Mouse (Mus musculus) naive thymus-derived CD4-positive, alpha-beta T cell, adult 2 months (primary cell): ENCODE data around the gene Gstp3.

Experiments used
- DNase-seq: peaks from one replicate; pipeline ENCODE4 v3.0.0-alpha.2; 2011; ENCODE audit warnings: low read depth

Gene Gstp3

DNA sequence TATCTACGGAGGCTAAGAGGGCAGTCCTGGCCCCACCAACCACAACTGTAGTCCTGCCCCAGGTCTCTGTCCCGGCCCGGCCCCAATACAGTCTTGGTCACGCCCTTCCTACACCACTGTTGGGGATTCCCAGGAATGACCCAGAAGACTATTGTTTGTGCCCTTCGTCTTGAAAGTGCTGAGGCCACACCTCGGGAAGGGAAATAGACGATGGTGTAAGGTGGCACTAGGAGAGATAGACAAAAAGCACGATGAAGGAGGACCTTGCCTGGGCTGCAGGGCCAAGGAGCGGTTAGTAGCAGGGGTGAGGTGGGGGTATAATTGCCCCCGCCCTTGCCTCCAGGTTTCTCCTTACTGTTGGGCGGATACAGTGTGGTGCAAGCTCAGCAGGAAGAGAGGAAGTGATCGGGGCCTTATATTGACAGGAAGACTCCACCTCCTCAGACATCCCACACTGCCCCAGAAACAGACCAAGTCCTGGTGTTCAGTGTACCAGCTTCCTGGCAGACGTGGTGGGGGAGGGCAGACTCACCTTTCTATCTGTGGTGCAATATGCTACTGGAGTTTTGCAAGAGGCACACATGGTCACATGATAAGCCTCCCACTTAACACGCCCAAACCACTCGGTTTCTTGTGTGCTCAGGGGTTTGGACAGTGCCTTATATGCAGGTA is at the start of gene Gstp3:
Gene Gstp3 (minus strand): TSS at position 501 of the 672 bp plus-strand sequence.
- DNase-seq: peak; percentile 88

DNA sequence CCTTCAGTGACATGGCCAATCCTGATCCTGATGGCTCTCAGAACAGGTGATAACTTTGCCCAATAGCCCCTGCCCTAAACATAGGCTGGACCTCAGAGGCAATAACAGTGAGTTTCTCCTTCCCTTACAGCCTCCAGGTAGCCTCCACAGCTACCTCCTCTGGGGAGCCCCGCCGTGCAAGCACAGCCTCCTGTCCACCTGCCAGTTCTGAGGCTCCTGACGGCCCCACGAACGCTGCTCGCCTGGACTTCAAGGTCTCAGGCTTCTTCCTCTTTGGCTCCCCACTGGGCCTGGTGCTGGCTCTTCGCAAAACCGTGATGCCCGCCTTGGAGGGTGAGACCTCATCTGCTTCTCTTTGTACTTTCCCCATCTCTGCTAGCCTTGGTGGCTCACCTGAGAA is 49.2 kb upstream of the Gstp3 start:
- DNase-seq: no peak

DNA sequence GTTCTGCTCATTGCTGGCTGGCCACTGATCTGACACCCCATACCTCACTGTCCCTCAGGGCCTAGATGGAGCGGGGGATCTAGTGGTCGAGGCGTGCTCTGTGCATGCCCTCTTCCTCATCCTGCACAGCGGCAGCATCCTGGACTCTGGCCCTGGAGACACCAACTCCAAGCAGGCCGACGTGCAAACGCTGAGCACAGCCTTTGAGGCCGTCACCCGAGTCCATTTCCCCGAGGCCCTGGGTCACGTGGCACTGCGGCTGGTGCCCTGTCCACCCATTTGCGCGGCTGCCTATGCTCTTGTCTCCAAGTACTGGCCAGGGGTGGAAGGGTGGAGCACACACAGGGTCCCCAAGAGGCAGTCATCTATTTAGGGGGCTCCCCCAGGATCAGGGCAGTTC is 47.3 kb upstream of the Gstp3 start:
- DNase-seq: no peak

DNA sequence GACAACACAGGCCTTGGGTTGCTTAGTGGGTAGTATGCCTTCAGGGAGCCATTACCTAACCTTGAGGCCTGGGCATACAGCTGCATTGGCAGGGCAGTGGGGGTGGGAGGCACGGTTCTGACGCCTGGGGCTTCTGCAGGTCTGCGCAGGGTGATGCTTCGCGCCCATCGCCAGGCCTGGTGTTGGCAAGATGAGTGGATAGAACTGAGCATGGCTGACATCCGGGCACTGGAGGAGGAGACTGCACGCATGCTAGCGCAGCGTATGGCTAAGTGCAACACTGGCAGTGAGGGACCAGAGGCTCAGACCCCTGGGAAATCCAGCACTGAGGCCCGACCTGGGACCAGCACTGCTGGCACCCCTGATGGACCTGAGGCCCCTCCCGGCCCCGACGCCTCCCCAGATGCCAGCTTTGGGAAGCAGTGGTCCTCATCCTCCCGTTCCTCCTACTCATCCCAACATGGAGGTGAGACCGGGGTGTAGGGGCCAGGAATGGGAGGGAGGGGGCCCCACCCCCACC is 45.4 kb upstream of the Gstp3 start:
- no peak for DNase-seq

DNA sequence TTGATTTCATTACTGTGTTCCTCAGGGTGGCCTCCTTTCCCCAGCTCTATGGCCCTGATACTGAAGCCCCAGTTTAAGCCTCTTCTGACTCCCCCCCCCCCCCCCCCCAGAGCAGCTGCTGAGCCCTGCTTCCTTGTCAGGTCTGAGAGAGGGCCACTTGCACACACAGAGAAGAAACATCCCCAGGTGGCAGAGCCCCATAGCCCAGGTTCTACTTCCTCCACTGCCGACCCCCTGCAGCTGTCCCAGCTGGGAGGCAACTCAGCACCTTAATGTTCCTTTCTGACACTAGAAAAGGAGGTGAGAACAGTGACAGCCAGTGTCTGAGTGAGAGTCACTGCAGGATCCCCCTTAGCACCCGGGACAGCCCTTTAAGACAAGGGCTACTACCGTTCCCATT is 44.4 kb upstream of the Gstp3 start:
- DNase-seq: no peak

DNA sequence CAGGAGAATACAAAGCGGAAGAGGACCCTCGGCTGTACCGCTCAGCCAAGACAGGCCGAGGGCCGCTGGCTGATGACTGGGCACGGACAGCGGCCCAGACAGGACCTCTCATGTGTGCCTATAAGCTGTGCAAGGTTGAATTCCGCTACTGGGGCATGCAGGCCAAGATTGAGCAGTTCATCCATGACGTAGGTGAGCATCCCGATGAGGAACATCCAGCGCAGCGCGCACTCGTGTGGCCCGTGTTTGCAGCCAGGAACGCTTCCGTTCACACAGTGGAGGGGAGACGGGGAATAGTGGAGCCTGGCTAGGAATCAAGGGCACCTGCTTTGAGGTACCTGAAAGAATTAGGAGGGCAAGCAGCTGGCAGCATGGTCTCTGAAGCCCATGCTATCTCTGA is 43.9 kb upstream of the Gstp3 start:
- DNase-seq: no peak

DNA sequence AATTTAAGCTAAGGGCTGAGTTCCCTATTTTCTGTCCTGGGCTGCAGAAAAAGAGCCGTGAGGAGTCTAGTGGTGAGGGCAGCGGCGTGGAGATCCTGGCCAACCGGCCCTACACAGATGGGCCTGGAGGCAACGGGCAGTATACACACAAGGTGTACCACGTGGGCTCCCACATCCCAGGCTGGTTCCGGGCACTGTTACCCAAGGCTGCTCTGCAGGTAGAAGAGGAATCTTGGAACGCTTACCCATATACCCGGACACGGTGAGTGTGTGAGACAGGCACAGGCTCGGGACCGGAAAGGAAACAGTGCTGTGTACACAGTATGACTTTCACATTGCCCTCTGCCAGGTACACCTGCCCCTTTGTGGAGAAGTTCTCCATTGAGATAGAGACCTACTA is 43.3 kb upstream of the Gstp3 start:
- DNase-seq: no peak

DNA sequence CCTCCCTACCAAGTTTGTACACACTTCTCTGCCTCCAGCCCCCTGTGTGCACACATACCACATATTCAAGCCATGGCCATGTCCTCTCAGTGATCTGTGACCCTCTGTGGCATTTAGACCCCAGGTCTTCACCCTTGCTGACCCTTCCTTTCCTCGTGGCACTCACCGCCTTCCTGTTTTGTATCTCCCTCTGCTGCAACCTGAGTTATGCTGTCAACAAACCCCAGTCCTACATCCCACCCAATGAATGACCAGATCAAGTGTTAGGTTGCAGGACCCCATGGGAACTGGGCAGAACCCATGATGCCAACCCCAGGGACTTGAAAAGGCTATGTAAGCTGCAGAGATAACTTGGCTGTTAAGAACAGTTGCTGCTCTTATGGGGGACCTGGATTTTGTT is 42.7 kb upstream of the Gstp3 start:
- DNase-seq: no peak

DNA sequence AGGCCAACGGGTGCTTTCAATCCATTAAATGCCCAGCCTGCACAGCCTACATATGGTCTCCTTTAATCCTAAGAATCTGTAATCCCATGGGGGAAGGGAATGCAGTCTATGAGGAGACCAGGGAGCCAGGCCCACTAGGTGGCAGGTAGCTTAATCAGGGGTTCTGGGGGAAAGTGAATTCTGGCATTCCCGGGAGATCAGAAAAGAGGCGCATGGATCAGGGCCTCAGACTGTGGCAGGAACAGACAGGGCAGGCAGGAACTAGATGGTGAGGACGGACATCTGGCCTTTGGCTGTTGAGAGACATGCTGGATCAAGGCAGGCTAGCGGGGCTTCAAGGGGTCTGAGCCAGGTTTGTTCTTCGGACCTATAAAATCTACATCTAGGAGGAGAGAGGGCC is 42.1 kb upstream of the Gstp3 start:
- no peak for DNase-seq

DNA sequence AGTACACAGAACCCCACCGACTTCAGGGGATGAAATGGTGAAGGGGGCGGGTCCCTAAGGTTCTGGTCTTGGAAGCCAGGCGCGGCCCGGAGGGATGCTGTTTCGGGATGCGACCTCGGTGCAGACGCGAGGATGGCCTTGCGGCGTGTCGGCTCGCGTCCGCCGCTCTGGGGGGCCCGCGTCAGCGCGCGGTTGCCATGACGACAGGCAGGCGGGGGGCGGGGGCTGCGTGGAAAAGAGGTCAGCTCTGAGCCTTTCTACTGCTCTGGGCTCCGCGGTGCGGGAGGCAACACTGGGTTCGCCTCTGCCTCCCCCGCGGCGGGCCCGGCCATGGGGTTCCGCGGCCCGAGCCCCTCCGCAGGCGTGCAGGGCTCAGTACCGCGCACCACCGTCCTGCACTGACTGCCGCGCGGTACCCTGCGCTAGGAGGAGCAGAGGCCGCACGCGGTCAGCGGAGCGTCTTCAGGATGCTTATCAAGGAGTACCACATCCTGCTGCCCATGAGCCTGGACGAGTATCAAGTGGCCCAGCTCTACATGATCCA is 41.4 kb upstream of the Gstp3 start:
- peak; percentile 55 for DNase-seq

DNA sequence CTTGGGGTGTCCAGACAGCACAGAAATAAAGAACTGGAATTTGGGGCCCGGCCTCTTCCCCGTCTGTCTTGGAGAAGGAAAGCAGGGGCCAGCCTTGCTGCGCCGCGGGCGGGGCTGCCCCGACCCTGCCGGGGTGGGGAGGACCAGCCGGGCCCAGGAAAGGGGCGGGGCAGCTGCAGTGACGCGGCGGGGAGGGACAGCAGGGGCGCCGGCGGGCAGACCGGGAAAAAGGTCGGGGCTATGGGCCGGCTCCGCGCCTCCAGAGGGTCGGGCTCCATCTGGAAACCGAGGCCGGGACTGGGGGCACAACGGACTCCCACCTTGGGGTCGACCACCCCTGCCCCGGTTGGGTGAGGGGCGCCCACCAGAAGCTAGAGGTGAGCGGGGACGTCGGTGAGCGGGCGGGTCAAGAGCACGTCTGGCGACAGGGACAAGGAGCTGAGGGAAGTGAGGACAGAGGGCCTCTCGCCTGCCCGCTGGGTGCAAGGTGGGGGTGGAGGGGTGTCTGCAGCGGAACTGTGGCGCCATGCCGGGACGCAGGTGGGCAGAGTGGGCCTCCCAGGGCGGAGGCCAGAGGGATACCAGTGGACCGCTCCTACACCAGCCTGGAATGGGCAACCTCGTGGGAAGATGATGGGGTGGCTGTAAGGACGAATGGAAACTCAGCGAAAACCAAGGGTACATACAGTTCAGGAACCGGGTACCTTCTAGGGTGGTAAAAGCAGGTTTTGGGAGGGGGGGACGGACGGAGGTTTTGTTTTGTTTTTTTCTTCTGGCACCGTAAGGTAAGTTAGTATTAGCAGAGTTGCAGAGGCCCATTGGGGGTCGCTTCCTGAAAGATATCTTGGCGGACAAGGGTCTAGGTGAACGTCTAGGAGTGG is 40.7 kb upstream of the Gstp3 start, which contains the start of gene Pitpnm1:
Gene Pitpnm1 (plus strand): TSS at position 162 of the 881 bp plus-strand sequence.
- peak; percentile 71 for DNase-seq

DNA sequence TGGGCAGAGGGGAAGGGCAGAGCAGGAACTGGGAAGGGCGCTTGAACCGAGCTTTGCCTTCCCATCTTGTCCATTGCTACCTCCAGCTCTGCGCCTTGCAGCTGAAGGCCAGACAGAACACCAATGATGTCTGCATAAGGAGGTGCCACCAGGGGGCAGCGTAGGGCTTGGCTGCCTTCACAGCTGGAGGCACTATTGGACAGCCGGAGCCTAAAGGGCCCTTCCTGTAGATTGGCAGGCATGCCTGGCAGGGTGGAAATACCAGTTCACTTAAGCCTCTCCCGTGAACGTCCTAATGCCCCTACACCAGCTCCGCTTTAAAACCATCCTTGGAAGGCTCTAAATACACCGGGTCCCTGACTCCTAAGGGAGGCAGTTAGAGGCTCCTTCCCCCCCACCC is 39.7 kb upstream of the Gstp3 start:
- peak; percentile 96 for DNase-seq

DNA sequence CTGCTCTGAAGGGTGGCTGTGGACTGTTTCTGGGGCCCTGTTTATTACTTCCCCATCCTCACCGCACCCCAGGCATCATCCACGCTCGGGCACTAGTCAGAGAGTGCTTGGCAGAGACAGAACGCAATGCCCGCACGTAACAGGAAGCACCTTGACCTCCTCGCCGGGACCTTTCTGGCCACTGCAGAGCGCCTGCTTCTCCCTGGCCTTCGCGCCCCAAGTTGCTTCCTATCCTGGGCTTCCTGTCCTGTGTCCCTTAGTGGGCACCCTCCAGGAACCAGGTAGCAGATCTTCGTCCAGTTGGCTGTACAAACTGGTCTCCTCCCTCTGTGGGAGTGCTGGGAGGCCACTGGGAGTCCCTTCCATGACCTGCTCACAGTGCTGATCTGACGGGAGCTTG is 39.1 kb upstream of the Gstp3 start:
- DNase-seq: no peak

DNA sequence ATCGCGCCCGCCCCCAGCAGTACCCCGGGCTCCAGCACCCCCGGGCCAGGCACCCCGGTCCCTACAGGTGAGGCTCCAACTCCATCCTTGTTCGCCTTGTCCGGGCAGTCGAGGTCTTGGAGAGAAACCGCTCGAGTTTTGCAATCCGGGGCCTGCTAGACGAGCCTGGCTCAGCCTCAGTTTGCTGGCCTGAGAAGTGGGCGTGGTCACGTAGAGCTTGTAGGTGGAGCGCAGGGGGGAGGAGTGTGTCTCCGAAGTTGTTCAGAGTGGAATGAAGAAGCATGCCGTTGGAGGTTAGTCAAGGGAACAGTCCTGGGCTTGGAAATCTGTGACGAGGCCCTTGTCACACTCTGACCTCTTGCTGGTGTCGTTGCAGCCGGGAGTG is 38.1 kb upstream of the Gstp3 start:
- DNase-seq: peak; percentile 85

DNA sequence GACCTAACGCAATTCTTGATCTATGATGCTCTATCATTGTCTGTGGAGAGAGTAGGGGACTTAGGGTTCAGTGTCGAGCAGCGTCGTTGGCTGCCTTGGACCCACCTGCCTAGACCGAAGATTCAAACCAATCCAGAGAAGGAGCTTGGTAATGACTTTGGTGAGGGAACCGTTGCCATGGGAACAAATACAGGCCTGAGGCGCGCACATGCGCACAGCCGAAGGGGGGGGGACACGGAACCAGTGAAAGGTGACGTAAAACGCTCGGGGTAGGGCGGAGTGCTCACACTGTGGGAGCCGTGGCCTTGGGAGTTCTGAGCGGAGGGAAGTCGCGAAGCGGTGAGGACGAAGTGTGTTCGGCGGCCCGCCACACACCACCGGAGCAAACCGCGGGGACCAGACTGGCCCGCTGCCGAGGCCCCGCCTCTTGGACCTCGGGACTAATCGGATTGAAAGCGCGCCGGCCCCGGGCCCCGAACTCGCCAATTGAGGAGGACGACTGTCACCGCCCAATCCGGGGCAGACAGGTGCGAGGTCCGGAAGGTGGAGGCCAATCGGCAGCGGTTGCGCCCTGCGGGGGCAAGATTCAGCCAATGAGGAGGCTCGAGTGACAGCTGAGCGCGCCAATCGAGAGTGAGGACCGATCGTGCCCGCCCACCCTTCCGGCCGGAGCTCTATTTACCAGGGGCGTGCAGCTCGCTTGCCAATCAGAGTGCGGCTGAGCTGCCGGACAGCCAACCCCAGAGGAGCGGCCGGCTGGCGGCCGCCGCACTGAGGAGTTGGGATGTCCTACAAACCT is 37.5 kb upstream of the Gstp3 start, which contains the start of gene Cdk2ap2:
Gene Cdk2ap2 (plus strand): TSS at position 541 of the 799 bp plus-strand sequence.
- DNase-seq: peak; percentile 98

DNA sequence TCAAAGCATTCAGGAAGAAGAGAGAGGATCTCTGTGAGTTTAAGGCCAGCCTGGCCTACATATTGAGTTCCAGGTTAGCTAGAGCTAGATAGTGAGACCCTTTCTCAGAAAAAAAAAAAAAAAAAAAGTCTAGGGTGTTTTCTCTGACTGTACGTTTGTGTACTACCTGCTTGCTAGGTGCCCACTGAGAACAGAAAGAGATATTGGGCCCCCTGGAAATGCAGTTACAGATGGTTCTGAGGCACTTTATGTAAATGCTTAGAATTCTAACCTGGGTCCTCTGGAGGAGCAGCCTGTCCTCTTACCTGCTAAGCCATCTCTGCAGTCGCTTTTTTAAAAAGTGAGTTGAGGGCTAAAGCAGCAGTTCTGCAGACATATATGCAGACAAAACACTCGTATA is 36.4 kb upstream of the Gstp3 start:
- no peak for DNase-seq

DNA sequence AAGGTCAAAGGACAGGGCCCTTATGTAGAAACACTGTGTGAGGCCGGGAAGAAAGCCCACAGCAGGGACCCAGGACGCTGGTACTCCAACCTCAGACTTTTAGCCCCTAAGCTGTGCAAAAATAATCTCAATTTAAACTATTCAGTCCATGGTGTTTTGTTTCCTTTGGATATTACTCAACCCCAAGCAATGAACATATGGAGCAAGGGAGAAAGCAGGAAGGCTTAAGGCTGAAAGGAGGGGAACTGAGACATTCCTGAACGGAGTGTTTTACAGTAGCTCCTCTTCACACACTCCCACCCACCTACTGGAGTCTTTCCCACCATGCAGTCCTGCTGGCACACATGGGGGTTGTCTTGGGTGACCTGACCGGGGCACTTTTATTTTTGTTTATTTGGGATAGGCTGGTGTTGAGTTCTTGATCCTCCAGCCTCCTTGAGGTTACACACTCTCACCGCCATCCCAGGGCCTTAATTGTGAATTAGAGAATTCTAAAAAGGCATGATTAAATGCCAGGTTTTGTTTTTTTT is 35.5 kb upstream of the Gstp3 start:
- no peak for DNase-seq

DNA sequence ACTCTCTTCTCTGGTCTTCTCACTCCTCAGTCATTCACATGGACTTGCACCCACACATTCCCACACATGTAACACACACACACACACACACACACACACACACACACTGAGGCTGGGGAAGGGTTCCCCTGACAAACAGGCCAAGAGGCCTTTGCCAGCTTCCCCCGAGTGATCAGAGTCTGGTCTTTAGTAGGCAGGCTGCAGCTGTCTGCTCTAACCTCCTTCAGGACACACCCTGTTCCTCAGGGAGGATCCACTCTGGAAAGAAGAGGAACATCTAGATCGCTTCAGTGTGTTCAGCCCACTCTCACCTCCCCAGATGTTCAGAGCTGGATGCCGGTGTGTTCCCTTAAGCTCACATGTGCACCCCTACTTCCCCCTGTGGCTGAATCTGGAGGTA is 35.0 kb upstream of the Gstp3 start:
- DNase-seq: no peak

DNA sequence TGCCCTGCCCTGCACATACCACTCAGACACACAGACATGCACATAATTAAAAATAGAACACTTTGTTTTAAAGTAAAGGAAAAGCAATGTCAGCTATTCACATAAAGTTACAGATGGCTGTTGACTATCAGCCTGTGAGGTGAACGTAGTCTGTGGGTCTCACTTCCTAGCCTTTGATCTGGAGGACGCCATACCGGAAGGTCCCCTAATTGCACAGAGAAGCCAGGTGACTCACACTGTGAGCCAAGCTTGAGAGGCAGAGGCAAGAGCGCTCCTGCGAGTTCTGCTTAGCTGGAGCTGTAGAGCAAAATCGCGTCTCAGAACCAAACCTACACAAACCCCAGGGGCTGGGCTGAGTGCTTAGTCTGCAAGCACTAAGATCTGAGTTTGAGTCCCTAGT is 34.4 kb upstream of the Gstp3 start:
- peak; percentile 70 for DNase-seq

DNA sequence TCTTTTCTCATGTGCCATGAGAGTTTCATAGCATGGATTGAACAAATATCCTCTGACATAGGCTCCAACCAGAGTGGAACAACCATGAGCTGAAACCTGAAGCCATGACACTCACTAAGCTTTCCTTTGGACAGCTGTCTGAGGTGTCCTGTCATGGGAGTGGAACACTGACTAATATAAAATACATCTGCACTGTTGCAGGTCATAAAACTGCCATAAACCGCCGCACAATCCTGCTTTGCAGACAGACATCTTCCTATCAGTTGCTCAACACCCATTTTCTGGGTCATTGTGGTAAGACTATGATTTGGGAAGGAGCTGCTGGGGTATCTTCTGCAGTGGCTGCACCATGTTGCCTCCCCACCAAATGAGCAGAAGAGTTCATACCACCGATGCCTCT is 33.4 kb upstream of the Gstp3 start:
- no peak for DNase-seq

DNA sequence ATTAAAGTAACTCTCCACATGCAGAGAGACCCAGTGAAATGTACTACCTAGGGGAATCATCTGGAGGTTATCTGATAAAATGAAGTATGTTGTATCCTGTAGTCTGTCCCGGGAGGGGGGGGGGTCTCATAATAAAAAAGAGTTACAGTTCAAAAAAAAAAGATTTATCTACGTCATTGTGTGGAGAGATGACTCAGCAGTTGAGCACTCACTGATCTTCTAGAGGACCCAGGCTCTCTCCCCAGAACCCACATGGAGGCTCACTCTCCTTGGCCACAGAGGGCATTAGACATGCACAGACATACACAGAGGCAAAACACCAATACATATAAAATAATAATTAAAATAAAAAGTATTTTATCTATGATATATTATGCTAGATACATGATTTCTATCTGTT is 32.0 kb upstream of the Gstp3 start:
- no peak for DNase-seq

DNA sequence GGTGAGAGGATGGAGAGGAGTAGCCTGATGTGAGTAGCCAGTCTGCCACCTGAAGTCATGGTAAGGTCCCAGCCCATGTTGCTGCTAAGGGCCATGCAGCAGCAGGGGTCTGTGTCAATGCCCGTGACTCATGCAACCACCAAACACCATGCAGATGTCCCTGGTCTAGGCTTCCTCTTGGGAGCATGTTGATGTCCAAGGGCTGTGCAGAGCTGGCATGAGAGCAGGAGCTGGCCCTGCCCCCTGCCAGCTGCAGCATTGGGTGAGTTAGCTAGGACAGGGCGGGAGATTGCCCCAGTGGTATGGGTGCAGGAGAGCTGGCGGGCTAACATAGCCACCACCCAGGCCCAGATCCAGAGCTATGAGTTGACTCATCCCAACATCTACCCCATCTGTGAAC is 31.1 kb upstream of the Gstp3 start:
- DNase-seq: no peak
